Mouse (Mus musculus) erythroid progenitor cell, adult 5-6 weeks (primary cell): Measurements from ENCODE around the gene Irak4. TPM values are rescaled to one million over a fixed set of nuclear protein-coding genes. Genes with fewer than 3 reads are reported as not detected.

Experiments used
- ATAC-seq: replicated peaks from 2 replicates; pipeline ENCODE4 v1.8.0; 2016; ENCODE audit warnings: moderate number of reproducible peaks, mild to moderate bottlenecking, moderate TSS enrichment, inconsistent platforms; ENCODE audit not compliant: poor library complexity, low FRiP score, severe bottlenecking
- total RNA-seq, 2 experiments: library from RNA; stranded (forward) in 1 of 2; stranded (reverse) in 1 of 2; fragments of 150-400 nt in 1 of 2; fragments of 186-747, 209-891 nt in 1 of 2; gene quantifications; 2 replicates each; pipeline versions ENCODE4 v1.2.3 to v1.2.4; 2015 to 2017; ENCODE audit warnings: low replicate concordance in 2 of 2

Irak4 gene
- total RNA-seq, 2 experiments from 2014 or later, result 4.2 to 5.4 TPM

- no peak for ATAC-seq
Measured at GRCm38 (mm10) chr15:94602441-94602840, 59.0 kb downstream of the Irak4 start.

- ATAC-seq, result no peak
Measured at GRCm38 (mm10) chr15:94607768-94608167, 64.3 kb downstream of the Irak4 start.

- no peak for ATAC-seq
Measured at GRCm38 (mm10) chr15:94616036-94616435, 72.6 kb downstream of the Irak4 start.

- ATAC-seq, result no peak
Measured at GRCm38 (mm10) chr15:94620909-94621308, 77.5 kb downstream of the Irak4 start.

GRCm38 (mm10) chr15:94628463-94628829, 85.0 kb downstream of the Irak4 start:
- ATAC-seq, result no peak

GRCm38 (mm10) chr15:94628830-94629601, 85.6 kb downstream of the Irak4 start, which contains the start of gene Tmem117:
TSS of gene Tmem117 (plus strand) at chr15:94629232.
- no peak; the same call in 1 of the 2 replicates for ATAC-seq

- no peak for ATAC-seq
Measured at GRCm38 (mm10) chr15:94630553-94630952, 87.1 kb downstream of the Irak4 start.

Other genes with a start within 250 kb of the Irak4 start
- gene Adamts20, start 78.2 kb upstream of the Irak4 start, total RNA-seq (2015; ENCODE audit: low replicate concordance), result not detected in 2 replicates
- gene Adamts20, start 78.2 kb upstream of the Irak4 start, total RNA-seq (2017; ENCODE audit: low replicate concordance), result not detected in 2 replicates
- gene Pus7l, start 96 bp upstream of the Irak4 start, total RNA-seq (2015; ENCODE audit: low replicate concordance), result 0.84 TPM in 1 of 2 replicates, not detected in the other
- gene Pus7l, start 96 bp upstream of the Irak4 start, total RNA-seq (2017; ENCODE audit: low replicate concordance), result 0.91 and 1.7 TPM in 2 replicates
- gene Twf1, start 46.2 kb downstream of the Irak4 start, total RNA-seq (2015; ENCODE audit: low replicate concordance), result 23.8 and 54.9 TPM in 2 replicates
- 8.9 and 14.9 TPM in 2 replicates for gene Twf1, start 46.2 kb downstream of the Irak4 start, total RNA-seq (2017; ENCODE audit: low replicate concordance)
- gene Tmem117, start 85.6 kb downstream of the Irak4 start, total RNA-seq (2015; ENCODE audit: low replicate concordance), result not detected in 2 replicates
- not detected in 2 replicates for gene Tmem117, start 85.6 kb downstream of the Irak4 start, total RNA-seq (2017; ENCODE audit: low replicate concordance)